Mouse (Mus musculus) monocyte, adult 2 months (primary cell): ENCODE results near the gene Rps6kb1.
A peak's percentile ranks its signal among the peaks of the same experiment; 100 is the strongest.

ENCODE experiments used
- DNase-seq, 2 experiments: peaks; one replicate each; pipeline ENCODE4 v3.0.0; 2022; ENCODE audit warnings: low spot score in 2 of 2, low read depth in 1 of 2

Rps6kb1 gene

GRCm38 (mm10) chr11:86473576-86473975 lies 71.0 kb downstream of the Rps6kb1 start:
- no peak for DNase-seq

GRCm38 (mm10) chr11:86472771-86473171 lies 71.8 kb downstream of the Rps6kb1 start:
- DNase-seq: no peak

- no peak for DNase-seq
Measured at GRCm38 (mm10) chr11:86471785-86472184, 72.8 kb downstream of the Rps6kb1 start.

- DNase-seq: no peak
Measured at GRCm38 (mm10) chr11:86468971-86469370, 75.6 kb downstream of the Rps6kb1 start.

- DNase-seq: no peak
Measured at GRCm38 (mm10) chr11:86468345-86468744, 76.3 kb downstream of the Rps6kb1 start.

GRCm38 (mm10) chr11:86464275-86464674 lies 80.3 kb downstream of the Rps6kb1 start:
- DNase-seq: peak in 1 of 2 experiments; percentile 31

- DNase-seq: no peak
Measured at GRCm38 (mm10) chr11:86462579-86462978, 82.0 kb downstream of the Rps6kb1 start.

GRCm38 (mm10) chr11:86458866-86459265 lies 85.7 kb downstream of the Rps6kb1 start:
- DNase-seq: no peak

GRCm38 (mm10) chr11:86457545-86457944 lies 87.1 kb downstream of the Rps6kb1 start:
- DNase-seq: no peak

- DNase-seq: no peak
Measured at GRCm38 (mm10) chr11:86453991-86454390, 90.6 kb downstream of the Rps6kb1 start.
